Mouse (Mus musculus): ENCODE data around the gene Gm20403. TPM values are rescaled to one million over a fixed set of nuclear protein-coding genes. Genes with fewer than 3 reads are reported as not detected.

Gm20403 gene
- not detected for total RNA-seq (2023)

DNA sequence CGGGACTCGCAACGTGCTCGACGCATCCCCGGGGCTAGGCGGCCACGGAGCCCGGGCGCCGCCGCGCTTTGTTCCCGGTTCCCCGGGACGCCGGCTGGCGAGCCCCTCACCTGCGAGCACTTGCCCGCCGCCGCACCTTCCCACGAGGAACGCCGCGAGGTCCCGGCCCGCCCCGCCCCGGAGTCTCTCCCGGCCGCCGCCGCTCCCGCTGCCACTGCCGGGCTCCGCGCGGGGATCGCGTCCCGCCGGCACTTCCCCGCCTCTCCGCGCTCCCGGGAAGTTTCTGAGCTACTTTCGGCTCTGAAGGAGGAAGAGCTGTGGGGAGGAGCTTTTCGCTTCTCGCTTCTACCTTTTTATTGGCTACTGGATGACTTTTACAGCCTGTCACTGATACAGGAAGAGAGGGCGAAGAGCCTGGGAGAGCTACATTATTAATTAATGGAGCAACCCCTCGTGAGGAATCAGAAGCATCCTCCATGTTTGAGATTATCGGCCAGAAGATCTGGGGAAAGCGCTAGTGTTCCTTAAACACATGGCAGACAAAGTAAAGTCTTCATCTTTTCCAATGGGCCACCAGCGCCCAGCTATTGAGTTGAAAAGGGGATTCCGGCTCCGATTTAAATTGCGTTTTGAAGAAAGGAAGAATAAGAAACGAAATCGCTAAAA lies at the start of gene Gm20403:
Gene Gm20403, minus strand, starts transcription at position 478 of the 666 bp plus-strand sequence.

GRCm38 (mm10) chr12:55013626-55014398 lies 27.5 kb upstream of the Gm20403 start, which contains the start of gene Baz1a:
TSS of gene Baz1a (minus strand) at chr12:55014348.

Other genes starting within 250 kb of the Gm20403 start
- 58.6 TPM for gene Snx6, start 190.8 kb downstream of the Gm20403 start, total RNA-seq (2023)
- 29.3 TPM for gene Cfl2, start 123.7 kb downstream of the Gm20403 start, total RNA-seq (2023)
- 101 TPM for gene Baz1a, start 27.8 kb upstream of the Gm20403 start, total RNA-seq (2023)
- 12.3 TPM for gene 2700097O09Rik, start 93.6 kb upstream of the Gm20403 start, total RNA-seq (2023)
- 52.8 TPM for gene Srp54a, start 93.7 kb upstream of the Gm20403 start, total RNA-seq (2023)
- 3.3 TPM for gene Fam177a, start 137.9 kb upstream of the Gm20403 start, total RNA-seq (2023)
- gene Srp54b, start 168.6 kb upstream of the Gm20403 start, total RNA-seq (2023), result 41.1 TPM
- gene 1700047I17Rik2, start 213.1 kb upstream of the Gm20403 start, total RNA-seq (2023), result 15.6 TPM
- gene Srp54c, start 243.6 kb upstream of the Gm20403 start, total RNA-seq (2023), result 23.9 TPM

Data from CD4-positive naive resting alpha-beta T cell, adult 57 days (primary cell).